Mouse (Mus musculus): Measurements from ENCODE around the gene Ipo11. TPM values are rescaled to one million over a fixed set of nuclear protein-coding genes. Genes with fewer than 3 reads are reported as not detected.
A peak's percentile ranks its signal among the peaks of the same experiment; 100 is the strongest.
"Not testable (repeated sequence)": the region's sequence is repeated elsewhere in the genome, so short reads cannot be mapped to it uniquely, and the experiment has no call there.

The Ipo11 gene
- 40.1 and 44.1 TPM in 2 replicates for total RNA-seq (2021)
- long read RNA-seq, full-length matches to known transcripts: 4 of 16 reads
- long read RNA-seq, partial matches to known transcripts: 11 of 16 reads
- long read RNA-seq, other reads (novel, unspliced or antisense): 1 of 16 reads

GRCm38 (mm10) chr13:106936256-106937137 lies at the start of gene Ipo11:
Ipo11 (minus strand) TSS chr13:106936958.
- DNase-seq: peak; percentile 91

GRCm38 (mm10) chr13:106961496-106961895 lies 24.7 kb upstream of the Ipo11 start:
- DNase-seq: no peak

- DNase-seq: no peak
Measured at GRCm38 (mm10) chr13:106960557-106960956, 23.8 kb upstream of the Ipo11 start.

DNA sequence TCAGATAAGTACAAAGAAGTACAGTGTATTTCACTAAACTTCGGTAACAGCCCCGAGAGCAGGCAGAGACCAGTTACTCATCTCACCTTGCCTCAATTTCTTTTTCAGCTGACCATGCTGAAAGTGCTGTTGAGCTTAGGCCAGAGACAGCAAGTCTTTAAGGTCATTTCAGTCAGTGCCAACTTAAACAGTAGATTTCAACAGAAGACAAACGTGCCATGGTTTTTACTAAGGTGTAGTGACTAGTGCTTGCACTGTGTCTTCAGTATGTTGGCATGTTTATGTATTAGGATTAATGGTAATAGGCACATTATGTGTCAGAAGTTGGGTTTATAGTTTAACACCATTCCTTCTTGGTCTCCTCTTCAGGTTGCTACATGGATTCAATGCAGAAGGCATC lies 21.5 kb upstream of the Ipo11 start:
- no peak for DNase-seq

- no peak for DNase-seq
Measured at GRCm38 (mm10) chr13:106957554-106957953, 20.8 kb upstream of the Ipo11 start.

DNA sequence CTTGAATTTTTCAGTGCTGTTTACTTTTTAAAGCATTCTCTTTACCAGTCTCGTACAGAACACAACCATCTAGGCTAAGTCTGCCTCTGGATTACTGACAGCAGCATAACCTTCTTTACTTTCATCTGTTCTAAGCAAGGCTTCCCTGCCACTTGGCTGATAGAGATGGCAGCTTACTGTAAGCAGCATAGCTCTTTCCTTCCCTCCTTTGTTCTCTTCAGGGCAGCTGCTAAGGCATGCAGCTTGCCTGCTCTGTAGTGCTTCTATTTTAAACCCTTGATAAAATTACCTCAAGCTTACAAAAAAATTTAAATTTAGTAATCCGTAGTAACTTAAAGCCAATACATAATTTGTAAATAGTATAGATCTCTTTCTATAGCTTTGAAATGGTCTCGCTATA lies 18.1 kb upstream of the Ipo11 start:
- DNase-seq: no peak

- DNase-seq: no peak
Measured at GRCm38 (mm10) chr13:106947583-106947982, 10.8 kb upstream of the Ipo11 start.

DNA sequence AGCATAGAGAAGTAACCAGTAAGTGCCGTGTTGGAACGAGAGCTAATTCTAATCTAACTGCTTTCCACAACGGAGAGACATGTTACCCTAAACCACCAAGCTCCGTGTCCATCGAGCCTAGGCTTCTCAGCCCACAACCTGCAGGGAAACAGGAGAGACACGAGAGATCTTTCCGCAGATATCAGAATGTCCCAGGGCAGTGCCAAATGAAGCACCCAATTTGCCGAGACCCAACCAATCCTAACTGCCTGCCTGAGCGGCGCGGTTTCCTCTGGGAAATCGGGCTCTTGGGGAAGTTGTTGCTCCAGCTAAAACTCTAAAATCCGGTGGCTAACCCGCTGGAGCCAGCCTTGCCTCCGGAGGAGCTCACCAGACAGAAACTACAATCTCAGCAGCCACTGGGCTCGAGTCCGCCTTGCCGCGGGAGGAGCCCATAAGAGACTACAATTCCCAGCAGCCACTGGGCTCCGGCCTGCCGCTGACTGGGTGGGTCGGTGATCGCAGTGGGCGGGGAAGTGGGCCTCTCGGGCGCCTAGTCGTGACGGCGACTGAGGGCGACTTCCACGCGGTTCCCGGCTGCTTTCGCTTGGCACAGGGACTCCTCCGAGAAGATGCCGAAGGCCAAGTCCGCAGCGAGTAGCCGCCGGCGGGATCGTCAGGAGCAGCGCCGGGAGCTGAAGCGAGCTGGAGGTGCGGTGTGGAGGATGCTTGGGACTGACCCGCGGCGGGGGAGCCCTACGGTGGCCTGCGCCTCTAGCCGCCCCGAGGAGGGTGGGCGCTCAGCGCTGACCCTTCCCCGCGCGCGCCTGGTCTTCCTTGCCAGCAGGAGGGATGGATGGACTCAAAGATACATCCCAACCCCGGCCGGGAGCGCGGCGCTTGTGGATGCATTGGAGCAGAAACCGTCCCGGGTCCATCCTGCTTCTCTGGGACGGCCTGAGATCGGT lies 10.1 kb upstream of the Ipo11 start, which contains the start of gene Dimt1:
Gene Dimt1, plus strand, starts transcription at position 534 of the 947 bp plus-strand sequence.
- peak; percentile 94 for DNase-seq

GRCm38 (mm10) chr13:106945518-106945917 lies 8.8 kb upstream of the Ipo11 start:
- no peak for DNase-seq

DNA sequence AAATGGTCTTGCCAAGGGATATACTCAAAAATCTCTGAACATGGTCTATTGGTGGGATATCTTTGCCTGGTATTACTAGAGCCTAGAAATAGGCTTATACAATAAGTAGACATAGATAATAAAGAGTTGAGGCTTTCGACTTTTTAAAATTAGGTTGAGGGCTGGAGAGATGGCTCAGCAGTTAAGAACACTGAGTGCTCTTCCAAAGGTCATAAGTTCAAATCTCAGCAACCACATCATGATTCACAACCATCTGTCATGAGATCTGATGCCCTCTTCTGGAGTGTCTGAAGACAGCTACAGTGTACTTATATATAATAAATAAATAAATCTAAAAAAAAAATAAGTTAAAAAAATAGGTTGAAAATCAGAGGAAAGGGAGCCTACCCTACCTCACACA lies 6.0 kb upstream of the Ipo11 start:
- no peak for DNase-seq

GRCm38 (mm10) chr13:106941211-106941976 lies 4.6 kb upstream of the Ipo11 start:
- DNase-seq: no peak

DNA sequence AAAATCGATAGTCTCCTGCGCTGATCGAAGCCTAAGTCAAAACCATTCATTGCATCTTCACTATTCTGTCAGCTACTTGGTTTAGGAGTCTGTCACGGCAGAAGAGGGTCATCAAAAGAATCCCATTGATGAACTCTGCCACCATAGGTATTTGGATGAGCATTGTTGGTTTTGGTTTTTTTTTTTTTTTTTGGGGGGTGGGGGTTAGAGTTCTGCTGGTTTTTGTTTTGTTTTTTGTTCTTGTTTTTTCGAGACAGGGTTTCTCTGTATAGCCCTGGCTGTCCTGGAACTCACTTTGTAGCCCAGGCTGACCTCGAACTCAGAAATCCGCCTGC lies 347 bp upstream of the Ipo11 start:
- no peak for DNase-seq

DNA sequence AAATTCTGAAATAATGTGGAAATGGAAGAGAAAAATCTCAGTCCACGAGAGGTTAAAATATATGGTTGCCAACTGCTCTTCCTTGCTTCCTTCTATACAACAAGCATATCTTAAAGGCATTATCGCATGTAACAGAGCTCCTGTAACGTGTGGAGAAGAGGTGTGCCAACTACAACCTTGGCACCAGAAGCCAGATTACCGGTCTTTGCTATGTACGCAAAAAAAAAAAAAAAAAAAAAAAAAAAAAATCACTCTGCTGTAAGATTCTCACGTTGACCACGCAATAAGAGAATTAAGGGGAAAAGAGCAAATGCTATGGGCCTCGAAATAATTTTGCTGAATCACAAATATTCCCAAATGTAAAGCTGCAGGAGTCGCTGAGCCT lies 895 bp downstream of the Ipo11 start:
- DNase-seq: no peak

GRCm38 (mm10) chr13:106929201-106929600 lies 7.6 kb downstream of the Ipo11 start:
- peak; percentile 64 for DNase-seq

GRCm38 (mm10) chr13:106928296-106928695 lies 8.5 kb downstream of the Ipo11 start:
- no peak for DNase-seq

DNA sequence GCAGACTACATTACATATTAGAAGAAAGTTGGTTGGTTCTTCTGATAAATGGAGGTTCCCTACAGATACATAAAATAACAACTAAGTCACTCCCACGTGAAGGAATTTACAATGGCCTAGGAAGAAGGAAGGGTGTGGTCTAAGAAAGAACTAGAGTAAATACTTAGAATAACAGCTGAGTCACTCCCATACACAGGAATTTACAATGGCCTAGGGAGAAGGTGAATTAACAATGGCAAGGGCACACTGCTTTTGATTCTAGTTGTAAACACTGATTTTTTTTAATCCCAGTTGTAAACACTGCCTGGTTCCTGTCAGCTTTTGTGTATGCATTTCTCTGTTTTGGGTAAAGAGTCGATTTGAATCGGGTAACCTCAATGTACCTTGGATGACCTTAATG lies 10.8 kb downstream of the Ipo11 start:
- not testable (repeated sequence) for DNase-seq

GRCm38 (mm10) chr13:106918322-106919050 lies 18.3 kb downstream of the Ipo11 start:
- no peak for DNase-seq

- no peak for DNase-seq
Measured at GRCm38 (mm10) chr13:106913125-106913736, 23.5 kb downstream of the Ipo11 start.

- DNase-seq: peak; percentile 10
Measured at GRCm38 (mm10) chr13:106910096-106910495, 26.7 kb downstream of the Ipo11 start.

DNA sequence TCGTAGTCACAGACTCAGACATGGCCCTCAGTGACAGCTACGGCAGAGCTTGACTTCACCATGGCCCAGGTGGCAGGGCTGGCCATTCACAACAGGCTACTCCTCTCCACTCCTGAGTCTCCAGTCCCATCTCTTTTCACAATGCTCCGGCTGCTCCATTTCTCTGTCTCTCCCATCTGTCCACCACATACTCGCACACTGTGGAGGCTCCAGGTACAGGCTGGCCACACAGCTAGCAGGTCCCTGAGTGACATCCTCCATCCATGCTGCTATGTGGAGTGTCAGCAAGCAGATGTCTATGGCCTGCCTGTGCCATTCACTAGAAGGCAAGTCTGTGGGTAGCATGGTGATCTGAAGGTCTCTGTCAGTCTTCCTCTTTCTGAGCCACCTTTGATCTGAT lies 29.5 kb downstream of the Ipo11 start:
- DNase-seq: no peak

DNA sequence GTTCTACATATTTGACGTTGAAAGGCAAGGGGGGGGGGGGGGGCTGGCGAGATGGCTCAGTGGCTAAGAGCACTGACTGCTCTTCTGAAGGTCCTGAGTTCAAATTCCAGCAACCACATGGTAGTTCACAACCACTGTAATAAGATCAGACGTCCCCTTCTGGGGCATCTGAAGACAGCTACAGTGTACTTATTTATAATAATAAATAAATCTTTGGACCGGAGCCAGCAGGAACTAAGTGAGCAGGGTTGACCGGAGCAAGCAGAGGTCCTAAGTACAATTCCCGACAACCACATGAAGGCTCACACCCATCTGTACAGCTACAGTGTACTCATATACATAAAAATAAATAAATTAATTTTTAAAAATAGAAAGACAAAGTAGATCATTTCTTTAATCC lies 31.6 kb downstream of the Ipo11 start:
- DNase-seq: not testable (repeated sequence)
